Comparison of ENCODE assay signal across 7 mouse cellular contexts in the genomic region with DNA sequence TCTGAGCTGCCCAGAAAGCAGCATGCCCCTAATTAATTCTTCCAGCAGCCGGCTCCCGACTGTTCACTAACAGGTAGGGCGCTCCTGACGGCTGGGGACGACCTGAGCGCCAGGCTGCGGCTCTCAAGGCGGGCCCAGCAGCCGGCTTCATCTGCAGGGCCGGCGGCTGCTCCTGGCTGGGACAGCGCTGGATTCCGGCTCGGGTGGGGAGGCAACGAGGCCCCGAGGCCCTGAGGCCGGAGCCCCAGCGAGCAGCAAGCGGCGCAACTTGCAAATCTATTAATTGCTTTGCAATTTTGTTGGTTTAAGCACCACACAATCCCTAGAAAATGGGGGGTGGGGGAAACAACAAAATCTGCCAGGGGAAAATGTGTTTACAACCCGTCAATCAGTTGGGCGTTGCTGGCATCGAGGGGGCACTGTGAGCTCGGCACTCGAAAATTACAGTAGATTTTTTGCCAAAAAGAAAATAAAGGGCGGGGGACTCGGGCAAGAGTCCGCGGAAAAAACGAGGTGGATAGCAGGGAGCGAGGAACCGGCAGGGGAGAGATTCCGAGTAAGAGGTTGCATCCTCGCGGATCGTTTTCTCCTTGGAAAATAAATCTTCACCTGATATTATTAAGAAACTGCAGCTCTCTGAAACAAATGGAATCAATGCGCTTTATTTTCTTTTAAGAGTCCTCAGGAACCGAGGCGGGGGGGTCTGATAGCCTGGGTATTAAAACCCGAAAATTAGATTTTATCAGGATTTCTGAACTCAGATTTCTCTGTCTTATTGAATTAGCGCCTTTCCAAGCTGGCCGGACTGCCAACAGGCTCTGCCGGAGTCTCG. TPM values are rescaled to one million over a fixed set of nuclear protein-coding genes. Genes with fewer than 3 reads are reported as not detected.
A peak's percentile ranks its signal among the peaks of the same experiment; 100 is the strongest.
DNase-seq lines count a peak whose midpoint lies in the region; ATAC-seq lines count a peak whose summit lies in the region.

No protein-coding gene starts in this region.

- H3K27ac ChIP-seq in lung, embryonic 16.5 days (ENCODE audit: low read length), result no peak overlapping the region
- H3K27ac ChIP-seq in embryonic facial prominence, embryonic 13.5 days, result no peak overlapping the region
- H3K27ac ChIP-seq in intestine, embryonic 14.5 days (ENCODE audit: low read depth), result no peak overlapping the region

- H3K9ac ChIP-seq in lung, embryonic 16.5 days (ENCODE audit: low read length), result no peak overlapping the region
- 0 out of 2 replicates have a peak overlapping the region, but pooled peaks have one; percentile 72 for H3K9ac ChIP-seq in embryonic facial prominence, embryonic 13.5 days
- H3K9ac ChIP-seq in intestine, embryonic 14.5 days (ENCODE audit: low read length), result no peak overlapping the region

- no peaks in the 10 kb centered on the region for H3K36me3 ChIP-seq in lung, embryonic 16.5 days (ENCODE audit: control insufficient read depth, insufficient read depth, low read length)
- no peaks in the 10 kb centered on the region for H3K36me3 ChIP-seq in embryonic facial prominence, embryonic 13.5 days
- no peaks in the 10 kb centered on the region for H3K36me3 ChIP-seq in intestine, embryonic 14.5 days (ENCODE audit: control insufficient read depth, insufficient read depth, low read length)

- DNase-seq in lung, postnatal 25 days (ENCODE audit: low spot score), result no peak
- DNase-seq in intestine, embryonic 14.5 days (ENCODE audit: low spot score), result peak; percentile 72
- peak; percentile 54 for DNase-seq in neural tube, embryonic 10.5 days (ENCODE audit: extremely low spot score, low spot score)
- no peak for DNase-seq in urinary bladder, postnatal 36 days (ENCODE audit: low spot score in 2 of 2)
- DNase-seq in natural killer cell, adult 2 months (ENCODE audit: low spot score in 2 of 2), result no peak

- WGBS in lung, embryonic 16.5 days, result 1% methylated on average over 44 of the region's 44 CpGs
- WGBS in embryonic facial prominence, embryonic 13.5 days, result under 1% methylated on average over 44 of the region's 44 CpGs
- under 1% methylated on average over 44 of the region's 44 CpGs for WGBS in intestine, embryonic 14.5 days

- peaks cover 21% of the 10 kb centered on the region for H3K4me1 ChIP-seq in lung, embryonic 16.5 days (replicated peaks; ENCODE audit: control insufficient read depth, insufficient read depth, low read length)
- peaks cover 35% of the 10 kb centered on the region for H3K4me1 ChIP-seq in embryonic facial prominence, embryonic 13.5 days
- peaks cover 27% of the 10 kb centered on the region; the same call in 1 of the 2 replicates for H3K4me1 ChIP-seq in intestine, embryonic 14.5 days (replicated peaks; ENCODE audit: control insufficient read depth, insufficient read depth, low read length)

- ATAC-seq in lung, embryonic 16.5 days (ENCODE audit: low read depth), result no peak
- ATAC-seq in embryonic facial prominence, embryonic 13.5 days (ENCODE audit: insufficient number of reproducible peaks, insufficient read depth, low FRiP score, low TSS enrichment, low read depth), result no peak
- no peak for ATAC-seq in intestine, embryonic 14.5 days (replicated peaks; ENCODE audit: low FRiP score, low TSS enrichment, low read depth)

- peak overlapping the region; percentile 59 for H3K4me3 ChIP-seq in lung, embryonic 16.5 days (ENCODE audit: low read length)
- H3K4me3 ChIP-seq in embryonic facial prominence, embryonic 13.5 days, result peak overlapping the region; percentile 64
- peak overlapping the region; percentile 54 for H3K4me3 ChIP-seq in intestine, embryonic 14.5 days (ENCODE audit: low read depth, low read length)

- no peaks in the 10 kb centered on the region for H3K9me3 ChIP-seq in lung, embryonic 16.5 days (ENCODE audit: control insufficient read depth, low read length)
- no peaks in the 10 kb centered on the region for H3K9me3 ChIP-seq in embryonic facial prominence, embryonic 13.5 days
- no peaks in the 10 kb centered on the region for H3K9me3 ChIP-seq in intestine, embryonic 14.5 days (ENCODE audit: control insufficient read depth, low read length)

- peak overlapping the region; percentile 99 for H3K4me2 ChIP-seq in lung, embryonic 16.5 days (ENCODE audit: low read depth, low read length)
- H3K4me2 ChIP-seq in embryonic facial prominence, embryonic 13.5 days, result peak overlapping the region; percentile 99
- H3K4me2 ChIP-seq in intestine, embryonic 14.5 days (ENCODE audit: low read length), result peak overlapping the region; percentile 99

- H3K27me3 ChIP-seq in lung, embryonic 16.5 days (ENCODE audit: control insufficient read depth, insufficient read depth, low read depth, low read length), result peaks cover 69% of the 10 kb centered on the region
- H3K27me3 ChIP-seq in embryonic facial prominence, embryonic 13.5 days, result peaks cover 99% of the 10 kb centered on the region
- peaks cover 96% of the 10 kb centered on the region for H3K27me3 ChIP-seq in intestine, embryonic 14.5 days (replicated peaks; ENCODE audit: control insufficient read depth, insufficient read depth, low read length)

RNA-seq across cellular contexts. Expression of a gene that starts 2.3 kb away (rescaled TPM):
- polyA plus RNA-seq in lung, embryonic 16.5 days (2015; fragmentation: Nextera tagmentation; extraction: Ambion mirVana), result 0.46 and 0.72 TPM in 2 replicates
- 0.89 and 1.0 TPM in 2 replicates for polyA plus RNA-seq in embryonic facial prominence, embryonic 13.5 days (2015; fragmentation: Nextera tagmentation; extraction: Ambion mirVana)
- polyA plus RNA-seq in intestine, embryonic 14.5 days (2014; fragmentation: Nextera tagmentation; extraction: Ambion mirVana), result 0.14 and 1.2 TPM in 2 replicates

Comparison
In these comparisons a context has a peak if more than half of its experiments do, and no peak if none do; other contexts are left out.
1. DNase-seq: peak in intestine, embryonic 14.5 days (single experiment) and neural tube, embryonic 10.5 days (single experiment); none in lung, postnatal 25 days (single experiment), urinary bladder, postnatal 36 days (0 of 2) and natural killer cell, adult 2 months (0 of 2).
2. Peak in every context shown above with its lines, with median percentiles within 50 percentile points of each other: H3K4me2 ChIP-seq and H3K4me3 ChIP-seq.